Mouse (Mus musculus): ENCODE results near the gene Sbsn. TPM values are rescaled to one million over a fixed set of nuclear protein-coding genes. Genes with fewer than 3 reads are reported as not detected.

Gene Sbsn
- total RNA-seq, 2 experiments from 2014 or later = 8.5 to 12.2 TPM

DNA sequence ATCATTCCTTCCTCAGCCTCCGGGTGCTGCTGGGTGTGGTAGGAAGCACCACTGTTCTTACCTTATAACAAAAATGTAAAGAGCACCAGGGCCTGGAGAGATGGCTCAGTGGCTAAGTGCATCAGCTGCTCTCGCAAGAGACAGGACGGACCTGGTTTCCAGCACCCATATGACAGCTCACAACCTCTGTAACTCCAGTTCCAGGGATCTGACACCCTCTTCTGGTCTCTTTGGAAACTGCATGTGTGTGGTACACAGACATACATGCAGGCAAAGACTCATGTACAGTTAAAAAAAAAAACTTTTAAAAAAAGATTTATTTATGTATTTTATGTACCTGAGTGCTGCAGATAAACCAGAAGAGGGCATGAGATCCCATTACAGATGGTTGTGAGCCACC lies 52.0 kb downstream of the Sbsn start:
- DNase-seq = no peak
- intact Hi-C loops (cut with DNase I) = no loop called here

DNA sequence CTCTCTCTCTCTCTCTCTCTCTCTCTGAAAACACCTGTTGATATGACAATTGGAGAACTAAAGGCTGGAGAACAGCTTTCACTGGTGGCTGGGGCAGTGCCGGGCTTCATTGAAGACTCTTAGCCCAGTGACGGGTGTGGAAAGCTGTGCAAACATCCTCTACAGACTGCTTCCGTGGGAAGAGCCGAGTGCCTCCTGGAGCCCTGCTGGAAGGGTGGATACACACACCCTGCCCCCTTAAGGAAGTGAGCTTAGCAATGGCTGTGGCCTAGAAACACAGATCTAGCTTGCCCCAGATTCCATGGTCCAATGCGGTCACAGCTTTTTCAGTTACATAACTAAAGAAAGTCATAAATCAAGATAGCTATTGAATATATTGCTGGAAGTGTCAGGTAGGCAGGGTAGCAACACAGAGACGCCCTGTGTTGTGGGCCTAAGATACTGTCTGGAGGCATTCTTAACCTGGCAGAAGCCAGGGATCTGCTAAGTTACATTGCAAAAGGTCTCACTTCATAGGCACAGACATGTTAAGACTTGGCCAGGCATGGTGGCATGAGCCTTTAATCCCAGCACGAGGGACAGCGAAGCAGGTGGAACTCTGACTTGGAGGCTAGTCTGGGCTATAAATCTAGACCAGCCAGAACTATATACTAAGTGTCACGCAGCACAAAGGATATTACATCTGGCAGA lies 52.9 kb downstream of the Sbsn start:
- intact Hi-C loops (cut with DNase I) = no loop called here
- no peak for DNase-seq

Other genes with a start within 250 kb of the Sbsn start
- gene Arhgap33, start 216.4 kb upstream of the Sbsn start, total RNA-seq (2021) = 100 to 1,000 TPM; 356 to 358 TPM
- gene Hspb6, start 199.3 kb upstream of the Sbsn start, total RNA-seq (2021) = 1 to 10 TPM; 4.7 to 5.5 TPM
- gene Proser3, start 199.2 kb upstream of the Sbsn start, total RNA-seq (2021) = 10 to 100 TPM in 1 of 2 experiments, 1 to 10 TPM in 1; 7.6 to 10.1 TPM
- gene Lin37, start 191.6 kb upstream of the Sbsn start, total RNA-seq (2021) = 10 to 100 TPM; 29.6 to 34.6 TPM
- gene U2af1l4, start 188.2 kb upstream of the Sbsn start, total RNA-seq (2021) = 10 to 100 TPM; 50.6 to 56.7 TPM
- 1 to 10 TPM; 5.9 to 6.3 TPM for gene Gm49396, start 188.1 kb upstream of the Sbsn start, total RNA-seq (2021)
- gene Psenen, start 187.8 kb upstream of the Sbsn start, total RNA-seq (2021) = 10 to 100 TPM; 78.5 to 81.4 TPM
- gene Igflr1, start 186.0 kb upstream of the Sbsn start, total RNA-seq (2021) = 1 to 10 TPM; 3.1 to 3.6 TPM
- 10 to 100 TPM; 69.9 to 79.7 TPM for gene Kmt2b, start 162.7 kb upstream of the Sbsn start, total RNA-seq (2021)
- gene Zbtb32, start 152.6 kb upstream of the Sbsn start, total RNA-seq (2021) = not detected
- gene Upk1a, start 138.6 kb upstream of the Sbsn start, total RNA-seq (2021) = under 1 TPM; 0.24 to 0.54 TPM
- 100 to 1,000 TPM; 573 to 579 TPM for gene Cox6b1, start 125.3 kb upstream of the Sbsn start, total RNA-seq (2021)
- not detected for gene Etv2, start 115.6 kb upstream of the Sbsn start, total RNA-seq (2021)
- 10 to 100 TPM; 81.9 TPM for gene Rbm42, start 101.2 kb upstream of the Sbsn start, total RNA-seq (2021)
- 10 to 100 TPM; 12.7 to 13.3 TPM for gene Haus5, start 86.5 kb upstream of the Sbsn start, total RNA-seq (2021)
- not detected for gene Pmis2, start 79.9 kb upstream of the Sbsn start, total RNA-seq (2021)
- gene 2200002J24Rik, start 52.5 kb upstream of the Sbsn start, total RNA-seq (2021) = not detected
- gene Atp4a, start 39.3 kb upstream of the Sbsn start, total RNA-seq (2021) = 1 to 10 TPM; 4.0 to 5.1 TPM
- 100 to 1,000 TPM; 130 to 146 TPM for gene Tmem147, start 21.9 kb upstream of the Sbsn start, total RNA-seq (2021)
- gene Gapdhs, start 7.8 kb upstream of the Sbsn start, total RNA-seq (2021) = not detected
- 1 to 10 TPM; 1.4 to 1.7 TPM for gene Dmkn, start 12.3 kb downstream of the Sbsn start, total RNA-seq (2021)
- not detected for gene Krtdap, start 36.4 kb downstream of the Sbsn start, total RNA-seq (2021)
- gene Ffar2, start 72.3 kb downstream of the Sbsn start, total RNA-seq (2021) = not detected
- gene Ffar3, start 104.7 kb downstream of the Sbsn start, total RNA-seq (2021) = not detected
- not detected for gene Ffar1, start 110.1 kb downstream of the Sbsn start, total RNA-seq (2021)
- under 1 TPM; 0.44 to 0.48 TPM for gene Cd22, start 128.9 kb downstream of the Sbsn start, total RNA-seq (2021)
- 1 to 10 TPM; 1.3 to 3.4 TPM for gene Mag, start 163.4 kb downstream of the Sbsn start, total RNA-seq (2021)
- not detected for gene Hamp2, start 173.2 kb downstream of the Sbsn start, total RNA-seq (2021)
- gene Hamp, start 192.6 kb downstream of the Sbsn start, total RNA-seq (2021) = not detected
- gene Usf2, start 205.3 kb downstream of the Sbsn start, total RNA-seq (2021) = 100 to 1,000 TPM in 1 of 2 experiments, 10 to 100 TPM in 1; 92.8 to 105 TPM
- gene Lsr, start 222.0 kb downstream of the Sbsn start, total RNA-seq (2021) = 10 to 100 TPM; 12.5 to 12.8 TPM
- gene Fam187b, start 222.3 kb downstream of the Sbsn start, total RNA-seq (2021) = under 1 TPM in 1 of 2 experiments, not detected in 1; 0.42 TPM

Data from left cerebral cortex, postnatal 4 days (tissue).